Mouse (Mus musculus) heart, adult 2 months (tissue): ENCODE measurements around the gene Grik5. TPM values are rescaled to one million over a fixed set of nuclear protein-coding genes. Genes with fewer than 3 reads are reported as not detected.

ENCODE experiments used
- DNase-seq, 2 experiments: peaks; one replicate each; pipeline ENCODE4 v3.0.0; 2021
- H3K27ac ChIP-seq: fragments of 200-600 bp; 2 replicates; pipeline ENCODE4 v1.8.1; 2022
- H3K27me3 ChIP-seq: fragments of 200-500 bp; 2 replicates; pipeline ENCODE4 v1.6.1; 2012; ENCODE audit warnings: mild to moderate bottlenecking, low read length, inconsistent platforms, mixed read lengths; ENCODE audit not compliant: control insufficient read depth, insufficient read depth
- H3K36me3 ChIP-seq: fragments of 200-500 bp; 2 replicates; pipeline ENCODE4 v1.6.1; 2012; ENCODE audit warnings: low read length, inconsistent platforms; ENCODE audit not compliant: control insufficient read depth, insufficient read depth
- H3K4me1 ChIP-seq: fragments of 200-500 bp; 2 replicates; pipeline ENCODE4 v1.6.1; 2011; ENCODE audit warnings: low read length; ENCODE audit not compliant: control insufficient read depth, insufficient read depth
- H3K4me3 ChIP-seq: fragments of 200-600 bp; 2 replicates; pipeline ENCODE4 v1.8.1; 2022
- H3K79me2 ChIP-seq: fragments of 200-500 bp; replicated peaks from 2 replicates; pipeline ENCODE4 v1.6.1; 2012; ENCODE audit warnings: mild to moderate bottlenecking, inconsistent platforms, low read length, moderate library complexity, mixed read lengths; ENCODE audit not compliant: control insufficient read depth, insufficient read depth
- H3K9ac ChIP-seq: fragments of 200-500 bp; 2 replicates; pipeline ENCODE4 v1.6.1; 2012; ENCODE audit warnings: low read depth, mild to moderate bottlenecking, control low read depth, inconsistent platforms, low read length, mixed read lengths
- CTCF ChIP-seq: fragments of 200-600 bp; IDR thresholded peaks from 2 replicates; pipeline ENCODE4 v1.8.1; 2022; ENCODE audit warnings: antibody characterized with exemption, mild to moderate bottlenecking, moderate library complexity
- EP300 ChIP-seq: fragments of 200-500 bp; IDR thresholded peaks from 2 replicates; pipeline ENCODE4 v1.6.1; 2011; ENCODE audit warnings: low read depth, low read length, control low read depth; ENCODE audit not compliant: insufficient read depth
- POLR2A ChIP-seq: fragments of 200-500 bp; IDR thresholded peaks from 2 replicates; pipeline ENCODE4 v1.6.1; 2011; ENCODE audit warnings: mild to moderate bottlenecking, low read depth, low read length, control low read depth; ENCODE audit not compliant: insufficient read depth
- WGBS: fragments of 180-500 bp; shearing (Covaris S2); methylation state at CpG from one replicate; pipeline ENCODE4 v1.1.7; 2018; 5-methylcytosine and 5-hydroxymethylcytosine counted together
- intact Hi-C: fragments of 180-260 bp; cut with DNase I; formaldehyde crosslinking; loops from one replicate; pipeline ENCODE4 v1.15.1; 2025
- microRNA-seq, 2 experiments: library from miRNA; unstranded; fragments of <30 nt; microRNA quantifications; one replicate each; pipeline ENCODE4 v1.2.0; 2021
- polyA plus RNA-seq: library from polyadenylated mRNA; depleted of rRNA; stranded (reverse); fragments of >200 nt; gene quantifications from 2 replicates; pipeline ENCODE4 v1.2.3, GENCODE M21; 2012; rRNA removed
- total RNA-seq, 2 experiments: library from RNA; stranded (reverse); gene quantifications; 2 replicates each; pipeline ENCODE4 v1.2.3; 2021

Grik5 gene
- total and polyA plus RNA-seq, 3 experiments, result 4.5 to 12.1 (median 4.6) TPM

- no peak overlapping the region for H3K9ac ChIP-seq
- H3K4me3 ChIP-seq, result no peak overlapping the region
- no peak overlapping the region for H3K27ac ChIP-seq
- 84% methylated on average over 8 of the region's 8 CpGs for WGBS
- H3K79me2 ChIP-seq, result no peaks in the 10 kb centered on the region
- no peak for DNase-seq
- peaks cover 3% of the 10 kb centered on the region for H3K36me3 ChIP-seq
- H3K27me3 ChIP-seq, result no peaks in the 10 kb centered on the region
- H3K4me1 ChIP-seq, result peaks cover 1% of the 10 kb centered on the region; the same call in 1 of the 2 replicates
- intact Hi-C loops, result no loop called here
- TF ChIP-seq CTCF (no peak), POLR2A (no peak)
Measured at GRCm38 (mm10) chr7:24967966-24968365, 104.2 kb downstream of the Grik5 start.

- no peaks in the 10 kb centered on the region for H3K27me3 ChIP-seq
- intact Hi-C loops, result loop anchor here (1.0 kb wide), 1 partner anchor 75 kb away; no protein-coding TSS in a partner anchor
- no peaks in the 10 kb centered on the region for H3K79me2 ChIP-seq
- WGBS, result 7% methylated on average over 5 of the region's 5 CpGs
- H3K9ac ChIP-seq, result no peak overlapping the region
- DNase-seq, result peak; percentile 76 to 86
- TF ChIP-seq CTCF (peak; percentile 75), POLR2A (no peak), EP300 (no peak)
- no peaks in the 10 kb centered on the region for H3K36me3 ChIP-seq
- H3K4me1 ChIP-seq, result no peaks in the 10 kb centered on the region
- H3K4me3 ChIP-seq, result no peak overlapping the region
- no peak overlapping the region for H3K27ac ChIP-seq
Measured at GRCm38 (mm10) chr7:24964897-24965535, 107.1 kb downstream of the Grik5 start.

- WGBS, result 62% methylated on average over 2 of the region's 2 CpGs
- TF ChIP-seq EP300, result no peak
- TF ChIP-seq CTCF, result no peak
- no peak for TF ChIP-seq POLR2A
- no peaks in the 10 kb centered on the region for H3K4me1 ChIP-seq
- intact Hi-C loops, result no loop called here
- H3K4me3 ChIP-seq, result no peak overlapping the region
- no peaks in the 10 kb centered on the region for H3K79me2 ChIP-seq
- no peak for DNase-seq
- H3K27me3 ChIP-seq, result no peaks in the 10 kb centered on the region
- H3K27ac ChIP-seq, result no peak overlapping the region
- H3K36me3 ChIP-seq, result no peaks in the 10 kb centered on the region
- no peak overlapping the region for H3K9ac ChIP-seq
Measured at GRCm38 (mm10) chr7:24964288-24964687, 107.9 kb downstream of the Grik5 start.

Small RNAs within 50 kb of the gene (microRNA-seq; reads per million reads assigned to microRNA genes)
- gene Mir6537 (0 reads per million in 2 experiments), gene Mir7046 (0 to 1.1 reads per million in 2 experiments), gene Mir7047 (0 to 0.39 reads per million in 2 experiments)

Other genes with a start within 250 kb of the Grik5 start
- gene Gm9844, start 210.1 kb downstream of the Grik5 start, total RNA-seq, result not detected
- gene Gm9844, start 210.1 kb downstream of the Grik5 start, polyA plus RNA-seq, result 0.67 and 0.68 TPM in 2 replicates
- gene Lypd4, start 202.4 kb downstream of the Grik5 start, total RNA-seq, result not detected
- gene Lypd4, start 202.4 kb downstream of the Grik5 start, polyA plus RNA-seq, result 0.12 and 0.53 TPM in 2 replicates
- not detected for gene Dmrtc2, start 202.3 kb downstream of the Grik5 start, total RNA-seq
- not detected in 2 replicates for gene Dmrtc2, start 202.3 kb downstream of the Grik5 start, polyA plus RNA-seq
- gene Rps19, start 188.0 kb downstream of the Grik5 start, total RNA-seq, result 100 to 1,000 TPM; 505 to 584 TPM
- gene Rps19, start 188.0 kb downstream of the Grik5 start, polyA plus RNA-seq, result 243 and 256 TPM in 2 replicates
- 1 to 10 TPM; 1.1 to 1.7 TPM for gene Cd79a, start 175.0 kb downstream of the Grik5 start, total RNA-seq
- 5.1 and 15.6 TPM in 2 replicates for gene Cd79a, start 175.0 kb downstream of the Grik5 start, polyA plus RNA-seq
- gene Arhgef1, start 169.4 kb downstream of the Grik5 start, total RNA-seq, result 10 to 100 TPM; 43.0 to 43.2 TPM
- gene Arhgef1, start 169.4 kb downstream of the Grik5 start, polyA plus RNA-seq, result 92.8 and 105 TPM in 2 replicates
- gene Gm4881, start 127.9 kb downstream of the Grik5 start, total RNA-seq, result not detected
- not detected in 2 replicates for gene Gm4881, start 127.9 kb downstream of the Grik5 start, polyA plus RNA-seq
- 100 to 1,000 TPM; 299 to 358 TPM for gene Rabac1, start 99.6 kb downstream of the Grik5 start, total RNA-seq
- gene Rabac1, start 99.6 kb downstream of the Grik5 start, polyA plus RNA-seq, result 467 and 472 TPM in 2 replicates
- gene Atp1a3, start 66.4 kb downstream of the Grik5 start, total RNA-seq, result 1 to 10 TPM in 1 of 2 experiments, under 1 TPM in 1; 0.39 to 1.2 TPM
- 0.85 and 1.7 TPM in 2 replicates for gene Atp1a3, start 66.4 kb downstream of the Grik5 start, polyA plus RNA-seq
- 10 to 100 TPM in 1 of 2 experiments, 1 to 10 TPM in 1; 9.2 to 10.3 TPM for gene Zfp574, start 221 bp upstream of the Grik5 start, total RNA-seq
- gene Zfp574, start 221 bp upstream of the Grik5 start, polyA plus RNA-seq, result 11.8 and 12.6 TPM in 2 replicates
- under 1 TPM; 0.39 to 0.64 TPM for gene Pou2f2, start 107.4 kb upstream of the Grik5 start, total RNA-seq
- 0.38 and 1.5 TPM in 2 replicates for gene Pou2f2, start 107.4 kb upstream of the Grik5 start, polyA plus RNA-seq
- gene Dedd2, start 148.3 kb upstream of the Grik5 start, total RNA-seq, result 10 to 100 TPM; 14.3 to 18.4 TPM
- gene Dedd2, start 148.3 kb upstream of the Grik5 start, polyA plus RNA-seq, result 18.7 and 21.7 TPM in 2 replicates
- gene Zfp526, start 149.1 kb upstream of the Grik5 start, total RNA-seq, result 1 to 10 TPM; 7.4 to 9.6 TPM
- gene Zfp526, start 149.1 kb upstream of the Grik5 start, polyA plus RNA-seq, result 6.9 and 8.1 TPM in 2 replicates
- 10 to 100 TPM; 61.7 to 69.4 TPM for gene Gsk3a, start 165.5 kb upstream of the Grik5 start, total RNA-seq
- 105 and 123 TPM in 2 replicates for gene Gsk3a, start 165.5 kb upstream of the Grik5 start, polyA plus RNA-seq
- 10 to 100 TPM; 16.5 to 21.2 TPM for gene Erf, start 178.4 kb upstream of the Grik5 start, total RNA-seq
- 11.9 and 17.1 TPM in 2 replicates for gene Erf, start 178.4 kb upstream of the Grik5 start, polyA plus RNA-seq
- 10 to 100 TPM; 62.8 to 62.9 TPM for gene Cic, start 195.4 kb upstream of the Grik5 start, total RNA-seq
- gene Cic, start 195.4 kb upstream of the Grik5 start, polyA plus RNA-seq, result 37.7 and 41.6 TPM in 2 replicates
- gene Pafah1b3, start 225.6 kb upstream of the Grik5 start, total RNA-seq, result 1 to 10 TPM; 2.4 to 3.1 TPM
- 6.6 and 9.3 TPM in 2 replicates for gene Pafah1b3, start 225.6 kb upstream of the Grik5 start, polyA plus RNA-seq
- gene Prr19, start 229.1 kb upstream of the Grik5 start, total RNA-seq, result not detected
- not detected in 2 replicates for gene Prr19, start 229.1 kb upstream of the Grik5 start, polyA plus RNA-seq
- not detected for gene Tmem145, start 233.8 kb upstream of the Grik5 start, total RNA-seq
- 0.06 TPM in 1 of 2 replicates, not detected in the other for gene Tmem145, start 233.8 kb upstream of the Grik5 start, polyA plus RNA-seq
- gene Megf8, start 244.8 kb upstream of the Grik5 start, total RNA-seq, result 10 to 100 TPM; 28.9 to 31.7 TPM
- 21.5 and 24.8 TPM in 2 replicates for gene Megf8, start 244.8 kb upstream of the Grik5 start, polyA plus RNA-seq